Mouse (Mus musculus): ENCODE data around the gene Dnase1l1. TPM values are rescaled to one million over a fixed set of nuclear protein-coding genes. Genes with fewer than 3 reads are reported as not detected.

Gene Dnase1l1
- 1 to 10 TPM; 2.1 to 2.7 TPM for total RNA-seq (2021)

GRCm38 (mm10) chrX:74281732-74282394 lies at the start of gene Dnase1l1, which contains the start of gene Taz:
Gene Dnase1l1, minus strand, starts transcription at chrX:74282337.
Gene Taz, plus strand, starts transcription at chrX:74281912.
- DNase-seq = peak in 1 of 2 experiments; percentile 25

GRCm38 (mm10) chrX:74330166-74330930 lies 48.2 kb upstream of the Dnase1l1 start:
- no peak for DNase-seq

DNA sequence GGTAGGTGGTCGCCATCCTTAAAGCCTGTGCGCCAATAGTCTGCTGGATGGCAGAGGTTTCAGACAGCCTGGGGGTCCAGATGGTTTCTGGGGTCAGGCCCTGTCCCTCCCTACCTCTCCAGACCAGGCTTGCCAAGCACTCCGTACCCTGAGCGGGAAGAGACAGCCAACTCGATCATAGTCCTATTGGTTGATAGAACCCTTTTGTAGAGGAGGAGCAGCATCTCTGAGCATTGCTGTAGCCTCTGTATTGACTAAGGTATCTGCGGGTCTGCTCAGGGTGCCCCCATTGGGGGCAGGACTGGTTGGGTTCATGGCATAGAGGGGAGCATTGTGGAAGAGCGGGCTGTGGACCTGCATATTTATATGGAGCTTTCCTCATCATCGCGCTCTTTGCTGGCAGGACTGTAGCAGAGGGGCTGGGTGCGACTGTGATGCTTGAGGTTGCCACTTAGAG lies 47.1 kb upstream of the Dnase1l1 start:
- no peak for DNase-seq

DNA sequence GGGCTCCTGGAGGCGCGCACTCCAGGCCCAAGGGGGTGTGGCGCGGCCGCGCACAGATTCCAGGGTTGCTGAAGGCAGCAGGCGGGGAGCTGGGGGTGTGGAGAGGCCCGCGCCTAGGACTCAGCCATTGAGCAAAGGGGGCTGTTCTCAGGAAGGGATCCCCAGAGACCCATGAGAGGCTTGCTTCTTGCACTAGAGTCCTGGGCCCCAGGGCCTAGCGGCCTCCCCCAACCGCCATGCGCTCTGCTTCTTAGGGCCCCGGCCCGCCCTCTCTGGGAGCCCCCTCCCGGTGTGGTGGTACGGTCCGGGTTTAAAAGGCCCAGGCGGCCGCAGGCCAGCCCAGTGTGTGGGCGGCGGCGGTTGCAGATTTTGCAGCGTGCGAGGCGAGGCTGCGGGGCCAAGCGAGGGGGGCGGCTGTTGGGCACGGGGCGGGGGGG lies 46.6 kb upstream of the Dnase1l1 start, which contains the start of gene Plxna3:
TSS of gene Plxna3 (plus strand) at position 342 of the 437 bp plus-strand sequence.
- DNase-seq = peak; percentile 45 to 51

DNA sequence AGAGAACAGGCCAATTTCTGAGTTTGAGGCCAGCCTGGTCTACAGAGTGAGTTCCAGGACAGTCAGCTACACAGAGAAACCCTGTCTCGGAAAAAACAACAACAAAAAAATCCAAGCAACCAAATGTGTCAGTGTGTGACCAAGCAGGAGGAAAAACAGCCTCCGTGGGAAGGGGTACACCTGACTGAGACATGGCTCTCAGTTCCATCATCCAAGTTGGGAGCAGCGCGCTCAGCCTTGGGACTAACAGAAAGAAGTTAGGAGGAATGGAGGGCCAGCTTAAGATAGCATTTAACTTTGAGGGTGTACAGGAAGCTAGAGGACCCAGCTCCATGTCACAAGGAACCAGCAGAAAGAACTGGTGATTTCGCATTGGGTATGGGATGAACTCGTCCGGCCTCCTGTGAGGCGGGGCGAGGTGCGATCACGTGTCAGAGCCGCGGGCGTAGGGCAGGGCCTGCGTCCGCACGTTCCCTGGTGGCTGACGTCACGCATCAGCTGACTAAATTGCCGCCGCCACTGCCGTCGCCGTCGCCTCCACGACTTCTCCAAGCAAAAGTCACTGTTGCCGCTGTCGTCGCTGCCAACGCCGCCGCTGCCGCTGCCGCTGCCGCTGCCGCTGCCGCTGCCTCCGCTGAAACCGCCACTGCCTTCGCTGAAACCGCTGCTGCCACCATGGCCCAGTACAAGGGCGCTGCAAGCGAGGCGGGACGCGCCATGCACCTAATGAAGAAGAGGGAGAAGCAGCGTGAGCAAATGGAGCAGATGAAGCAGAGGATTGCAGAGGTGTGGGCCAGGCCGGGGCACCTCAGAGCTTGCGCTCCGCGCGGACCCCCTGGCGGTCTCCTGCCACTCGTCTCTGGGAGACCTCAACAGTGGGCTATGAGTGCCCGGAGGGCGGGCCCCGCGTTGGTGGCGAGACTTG lies 30.7 kb upstream of the Dnase1l1 start, which contains the start of gene Fam50a:
TSS of gene Fam50a (plus strand) at position 494 of the 925 bp plus-strand sequence.
- DNase-seq = peak; percentile 83 to 87

- peak; percentile 68 to 69 for DNase-seq
Measured at GRCm38 (mm10) chrX:74304867-74305700, 22.9 kb upstream of the Dnase1l1 start, which contains the start of gene Gdi1. Gene Gdi1, plus strand, starts transcription at chrX:74304998.

GRCm38 (mm10) chrX:74299721-74300120 lies 17.6 kb upstream of the Dnase1l1 start:
- no peak for DNase-seq

DNA sequence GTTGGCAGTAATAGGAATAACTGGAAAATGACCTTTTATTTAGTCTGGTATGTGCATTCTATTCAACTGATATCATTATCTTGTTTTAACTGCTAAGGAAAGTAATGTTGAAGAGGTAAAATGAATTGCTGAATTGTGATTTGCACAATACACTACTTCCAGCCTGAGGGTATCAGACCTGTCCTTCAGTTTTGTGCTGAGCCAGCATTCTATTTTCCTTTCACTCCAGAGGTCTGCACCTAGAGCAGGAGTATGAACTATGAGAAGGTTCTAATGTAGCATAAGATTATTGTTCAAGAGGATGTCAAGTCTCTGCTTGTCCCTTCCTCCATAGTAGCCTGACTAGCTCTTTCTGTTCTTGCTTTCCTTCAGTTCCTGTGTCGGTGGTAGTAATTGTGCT lies 16.2 kb upstream of the Dnase1l1 start:
- no peak for DNase-seq

GRCm38 (mm10) chrX:74296538-74297448 lies 14.7 kb upstream of the Dnase1l1 start, which contains the start of gene Atp6ap1:
Gene Atp6ap1, plus strand, starts transcription at chrX:74297097.
- peak; percentile 91 to 92 for DNase-seq

DNA sequence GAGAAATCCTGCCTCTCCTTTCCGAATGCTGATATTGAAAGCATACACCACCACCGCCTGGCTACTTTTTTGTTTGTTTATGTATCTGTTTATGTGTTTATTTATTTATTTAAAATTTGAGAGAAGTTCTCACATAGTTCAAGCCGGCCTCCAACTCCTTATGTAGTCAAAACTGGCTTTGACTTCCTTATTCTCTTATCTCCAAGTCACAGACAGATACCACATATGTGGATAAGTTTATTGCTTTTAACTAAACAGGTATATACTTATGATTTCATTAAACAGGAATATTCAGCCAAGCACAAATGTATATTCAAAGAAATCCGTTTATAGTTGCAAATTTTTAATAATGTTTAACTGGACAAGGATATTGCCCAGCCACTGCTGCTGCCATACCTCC lies 11.3 kb upstream of the Dnase1l1 start:
- no peak for DNase-seq

- DNase-seq = no peak
Measured at GRCm38 (mm10) chrX:74283092-74283437, 928 bp upstream of the Dnase1l1 start.

DNA sequence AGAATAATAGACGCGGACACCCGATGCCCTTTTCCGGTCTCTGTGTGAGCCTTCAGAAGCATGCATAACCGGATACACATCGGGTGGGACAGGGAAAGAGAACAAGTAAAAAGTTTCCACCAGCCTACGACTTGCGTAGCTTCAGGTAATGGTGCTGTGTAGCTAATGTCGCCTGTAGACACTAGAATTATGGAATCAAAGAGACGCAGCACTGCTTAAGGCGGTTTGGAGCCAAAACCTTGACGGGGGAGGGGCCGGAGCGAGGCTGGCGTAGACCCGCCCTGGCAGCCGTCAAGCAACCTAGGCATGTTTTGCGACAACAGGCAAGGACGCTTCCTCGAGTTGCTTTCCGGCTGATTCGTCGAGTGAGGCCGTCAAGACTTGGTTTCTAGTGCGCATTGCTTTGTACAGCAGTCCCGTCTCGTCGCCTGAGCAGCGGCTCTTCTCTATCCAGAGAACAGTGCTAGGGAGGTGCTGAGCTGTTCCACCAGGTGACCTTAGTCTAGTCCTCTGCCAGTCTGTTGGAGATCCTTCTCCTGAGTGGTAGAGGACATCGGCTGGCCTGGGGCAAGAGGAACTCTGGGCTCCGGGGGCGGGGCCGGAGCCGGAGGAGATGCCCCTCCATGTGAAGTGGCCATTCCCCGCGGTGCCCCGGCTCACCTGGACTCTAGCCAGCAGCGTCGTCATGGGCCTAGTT lies 406 bp upstream of the Dnase1l1 start:
- DNase-seq = peak; percentile 80

GRCm38 (mm10) chrX:74281041-74281731 lies 951 bp downstream of the Dnase1l1 start:
- DNase-seq = no peak

GRCm38 (mm10) chrX:74277916-74278315 lies 4.2 kb downstream of the Dnase1l1 start:
- no peak for DNase-seq

DNA sequence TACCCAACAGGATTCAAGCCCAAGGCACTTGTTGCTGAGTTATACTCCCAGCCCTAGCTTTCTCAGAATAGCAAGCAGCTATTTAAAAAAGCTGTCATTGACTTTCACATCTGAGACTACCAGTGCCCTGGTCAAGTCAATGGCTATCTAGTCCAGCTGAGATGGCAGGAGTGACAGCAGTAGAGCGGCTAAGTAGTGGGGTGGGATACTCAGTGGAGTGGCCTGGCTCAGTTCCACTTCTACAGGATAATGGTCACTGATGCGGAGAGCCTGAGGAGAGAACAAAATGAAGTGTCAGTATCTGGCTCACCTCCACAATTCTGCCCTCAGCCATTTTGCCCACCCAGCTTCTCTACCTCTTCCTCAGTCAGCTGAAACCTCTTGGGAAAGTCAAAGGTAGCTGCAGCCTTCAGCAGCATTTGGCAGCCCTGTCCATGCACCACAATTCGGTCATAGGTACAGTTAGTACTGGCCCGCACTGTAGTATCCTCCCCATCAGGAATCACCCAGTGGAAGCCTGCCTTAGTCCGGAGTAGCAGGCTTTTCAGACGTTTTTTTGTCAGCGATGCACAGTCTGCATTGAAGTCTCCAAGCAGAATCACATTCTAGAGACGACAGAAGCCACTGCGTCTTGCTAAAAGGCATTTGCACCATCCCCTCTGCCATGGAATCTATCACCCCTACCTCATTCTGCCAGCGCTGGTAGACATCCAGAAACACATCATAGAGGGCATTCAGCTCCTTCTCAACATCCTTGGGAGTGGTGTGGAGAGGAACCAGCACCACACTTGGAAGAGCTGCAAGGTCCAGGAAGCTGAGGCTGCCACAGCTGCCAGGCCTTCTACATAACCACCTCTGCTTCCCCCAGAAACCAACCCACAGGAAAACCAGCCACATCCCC lies 8.5 kb downstream of the Dnase1l1 start:
- DNase-seq = no peak

DNA sequence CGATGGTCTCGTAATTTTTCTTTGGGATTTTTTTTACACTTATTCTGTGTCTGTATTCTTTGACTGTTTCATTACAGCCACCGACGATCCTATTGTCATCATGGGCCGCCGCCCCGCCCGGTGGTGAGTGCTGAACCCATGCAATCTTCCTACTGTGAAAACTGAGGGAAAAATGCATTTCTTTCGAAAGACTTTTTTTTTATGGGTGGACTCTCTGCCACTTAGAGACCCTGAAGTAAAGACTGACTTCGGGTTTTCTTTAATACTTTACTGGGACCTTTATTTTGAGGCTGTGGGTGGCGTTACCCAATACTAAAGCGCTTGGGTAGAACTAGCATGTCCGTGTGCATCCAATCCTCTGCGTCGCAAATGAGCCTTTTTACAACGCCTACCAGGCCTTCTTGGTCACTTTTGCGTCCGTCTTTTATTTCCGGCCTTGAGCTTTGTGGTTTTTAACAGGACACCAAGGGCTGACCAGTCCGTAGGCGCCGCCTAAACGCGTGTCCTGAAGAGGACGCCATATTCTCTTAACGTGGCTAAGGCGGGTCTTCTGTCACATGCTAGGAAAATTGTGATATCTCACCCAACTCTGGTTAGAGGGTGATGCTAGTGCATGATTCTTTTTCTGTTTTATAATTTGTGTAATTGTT lies 11.1 kb downstream of the Dnase1l1 start:
- no peak for DNase-seq
